24 mouse cellular contexts compared by ENCODE assay signal in the genomic region with DNA sequence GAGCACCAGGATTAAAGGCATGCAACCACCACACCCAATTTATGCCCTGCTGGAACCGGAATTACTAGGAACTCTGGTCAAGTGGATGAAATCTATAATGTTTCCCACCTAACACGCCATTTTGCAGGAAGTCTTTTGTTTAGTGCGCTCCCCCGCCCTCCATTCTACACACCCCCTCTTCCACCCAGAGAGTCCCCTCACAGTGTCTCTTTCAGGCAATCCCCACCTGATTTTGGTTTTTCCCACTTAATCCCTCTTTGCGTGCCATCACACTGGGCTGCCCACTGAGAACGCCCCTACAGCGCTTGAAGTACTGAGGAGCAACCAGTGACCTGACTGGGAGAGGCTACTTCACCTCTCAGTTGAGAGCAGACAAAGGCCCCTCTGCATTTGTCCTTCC.
"Had no signal": no experiment of that assay in that cellular context is flagged by ENCODE, and none has a peak within 500 bp of the region (broad histone marks: within the 10 kb centered on the region; RNA-seq: fewer than 3 reads in every experiment).

No protein-coding gene starts in this region.

- H3K9me3 ChIP-seq: heart, embryonic 10.5 days; heart, embryonic 12.5 days; hindbrain, embryonic 10.5 days; hindbrain, embryonic 12.5 days; intestine, embryonic 15.5 days; limb, embryonic 10.5 days; limb, embryonic 12.5 days; liver, embryonic 13.5 days; liver, embryonic 15.5 days had no signal

- H3K4me1 ChIP-seq: intestine, embryonic 15.5 days had no signal

- H3K9ac ChIP-seq: heart, embryonic 12.5 days; hindbrain, embryonic 12.5 days; hindbrain, embryonic 14.5 days; intestine, embryonic 15.5 days; limb, embryonic 12.5 days; liver, embryonic 13.5 days; liver, embryonic 15.5 days had no signal

- H3K27me3 ChIP-seq: heart, embryonic 12.5 days; hindbrain, embryonic 12.5 days; intestine, embryonic 15.5 days; limb, embryonic 12.5 days; liver, embryonic 13.5 days; liver, embryonic 15.5 days had no signal

- DNase-seq: gastrocnemius, adult 2 months; gastrocnemius, postnatal 10 days; gastrocnemius, postnatal 25 days; heart, adult 18-20 months; heart, postnatal 10 days; heart, postnatal 4 days; kidney, adult 18-20 months; kidney, adult 8-10 months; kidney, postnatal 10 days; kidney, postnatal 25 days; kidney, postnatal 4 days; liver; liver, embryonic 13.5 days had no signal

- H3K27ac ChIP-seq: gastrocnemius, adult 2 months; heart, embryonic 10.5 days; hindbrain, embryonic 10.5 days; hindbrain, embryonic 12.5 days; hindbrain, embryonic 14.5 days; intestine, embryonic 15.5 days; layer of hippocampus, adult 2 months; left cerebral cortex, adult 2 months; limb, embryonic 10.5 days; limb, embryonic 12.5 days; liver, embryonic 13.5 days; liver, embryonic 15.5 days had no signal

- H3K4me3 ChIP-seq: gastrocnemius, adult 2 months; heart, embryonic 10.5 days; heart, embryonic 12.5 days; hindbrain, embryonic 10.5 days; hindbrain, embryonic 12.5 days; intestine, embryonic 15.5 days; layer of hippocampus, adult 2 months; left cerebral cortex, adult 2 months; limb, embryonic 10.5 days; limb, embryonic 12.5 days; liver, embryonic 13.5 days; liver, embryonic 15.5 days had no signal

- H3K36me3 ChIP-seq: hindbrain, embryonic 10.5 days; hindbrain, embryonic 12.5 days; intestine, embryonic 15.5 days; limb, embryonic 10.5 days; limb, embryonic 12.5 days; liver, embryonic 15.5 days had no signal
